Mouse (Mus musculus): ENCODE results near the gene Dynlt1f. TPM values are rescaled to one million over a fixed set of nuclear protein-coding genes. Genes with fewer than 3 reads are reported as not detected.
"Not testable (repeated sequence)": the region's sequence is repeated elsewhere in the genome, so short reads cannot be mapped to it uniquely, and the experiment has no call there.

The Dynlt1f gene
- polyA plus RNA-seq, 1 experiment from 2014 or later, result 238 TPM

GRCm38 (mm10) chr17:6638444-6638843, 17.3 kb downstream of the Dynlt1f start:
- H3K27me3 ChIP-seq; H3K27ac ChIP-seq (replicated peaks); H3K36me3 ChIP-seq; H3K4me3 ChIP-seq; H3K4me2 ChIP-seq (replicated peaks); ATAC-seq (replicated peaks); H3K9me3 ChIP-seq; H3K9ac ChIP-seq (replicated peaks); H3K4me1 ChIP-seq: not testable (repeated sequence)
- WGBS, result 85% methylated on average over 8 of the region's 8 CpGs

- not testable (repeated sequence) for H3K36me3 ChIP-seq; H3K4me1 ChIP-seq; H3K4me3 ChIP-seq; H3K4me2 ChIP-seq (replicated peaks); H3K27me3 ChIP-seq; H3K27ac ChIP-seq (replicated peaks); H3K9me3 ChIP-seq; H3K9ac ChIP-seq (replicated peaks); ATAC-seq (replicated peaks)
- 99% methylated on average over 3 of the region's 4 CpGs for WGBS
These were observed 18.3 kb downstream of the Dynlt1f start for GRCm38 (mm10) chr17:6637434-6637833.

GRCm38 (mm10) chr17:6636861-6637260, 18.8 kb downstream of the Dynlt1f start:
- no peak overlapping the region for H3K9ac ChIP-seq (replicated peaks)
- H3K4me2 ChIP-seq (replicated peaks), result no peak overlapping the region
- no peaks in the 10 kb centered on the region for H3K4me1 ChIP-seq
- no peaks in the 10 kb centered on the region for H3K36me3 ChIP-seq
- H3K27ac ChIP-seq (replicated peaks), result no peak overlapping the region
- WGBS, result 91% methylated on average over 5 of the region's 5 CpGs
- no peaks in the 10 kb centered on the region for H3K9me3 ChIP-seq
- no peak overlapping the region for H3K4me3 ChIP-seq
- ATAC-seq (replicated peaks), result no peak
- H3K27me3 ChIP-seq, result no peaks in the 10 kb centered on the region

DNA sequence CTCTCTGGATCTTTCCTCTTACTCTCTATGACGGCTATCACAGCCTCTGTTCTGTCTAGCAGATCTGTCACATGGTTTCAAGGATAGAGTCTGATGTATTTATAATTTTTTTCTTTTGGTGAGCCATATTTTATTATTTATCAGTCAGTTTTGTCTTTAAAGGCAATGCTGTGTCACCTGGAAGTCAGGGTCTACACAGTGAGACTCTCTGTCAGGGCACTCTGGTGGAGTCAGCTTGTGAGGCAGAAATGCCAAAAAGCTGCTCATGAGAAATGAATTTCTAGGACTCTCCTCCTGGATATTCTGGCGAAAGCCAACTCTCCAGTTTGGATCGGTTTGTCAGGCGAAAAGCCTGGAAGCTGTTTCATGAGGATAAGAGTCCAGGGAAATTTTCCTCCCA, 19.9 kb downstream of the Dynlt1f start:
- WGBS, result 85% methylated on average over 1 of the region's 4 CpGs
- H3K27ac ChIP-seq (replicated peaks); H3K4me1 ChIP-seq; H3K9me3 ChIP-seq; H3K9ac ChIP-seq (replicated peaks); H3K27me3 ChIP-seq; H3K4me2 ChIP-seq (replicated peaks); ATAC-seq (replicated peaks); H3K36me3 ChIP-seq; H3K4me3 ChIP-seq: not testable (repeated sequence)

DNA sequence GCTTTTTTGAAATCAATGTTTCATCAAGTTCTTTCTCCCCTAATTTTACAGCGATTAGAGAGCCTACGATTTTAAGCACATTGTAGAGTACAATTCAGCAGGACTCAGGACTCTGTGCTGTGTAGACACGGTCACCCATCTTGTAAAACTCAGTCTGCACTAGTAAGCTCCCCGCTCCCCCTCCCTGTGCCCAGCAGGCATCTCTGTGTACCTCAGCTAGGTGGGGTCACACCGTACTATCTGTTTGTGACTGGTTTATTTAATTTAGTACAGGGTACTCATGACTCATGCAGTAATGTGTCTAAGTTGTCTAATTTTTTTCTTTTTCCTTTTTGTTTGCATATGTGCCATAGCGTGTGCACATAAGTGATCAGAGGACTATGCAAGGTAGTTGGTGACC, 22.9 kb downstream of the Dynlt1f start:
- not testable (repeated sequence) for H3K27ac ChIP-seq (replicated peaks); H3K4me1 ChIP-seq; H3K27me3 ChIP-seq; H3K9ac ChIP-seq (replicated peaks); H3K9me3 ChIP-seq; H3K4me3 ChIP-seq; H3K4me2 ChIP-seq (replicated peaks); H3K36me3 ChIP-seq; ATAC-seq (replicated peaks)
- 82% methylated on average over 6 of the region's 6 CpGs for WGBS

- H3K4me2 ChIP-seq (replicated peaks); H3K27ac ChIP-seq (replicated peaks); H3K9me3 ChIP-seq; H3K27me3 ChIP-seq; H3K36me3 ChIP-seq; ATAC-seq (replicated peaks); H3K4me1 ChIP-seq; H3K9ac ChIP-seq (replicated peaks); H3K4me3 ChIP-seq: not testable (repeated sequence)
- WGBS, result 86% methylated on average over 4 of the region's 4 CpGs
These were observed 25.3 kb downstream of the Dynlt1f start for GRCm38 (mm10) chr17:6630398-6630797.

DNA sequence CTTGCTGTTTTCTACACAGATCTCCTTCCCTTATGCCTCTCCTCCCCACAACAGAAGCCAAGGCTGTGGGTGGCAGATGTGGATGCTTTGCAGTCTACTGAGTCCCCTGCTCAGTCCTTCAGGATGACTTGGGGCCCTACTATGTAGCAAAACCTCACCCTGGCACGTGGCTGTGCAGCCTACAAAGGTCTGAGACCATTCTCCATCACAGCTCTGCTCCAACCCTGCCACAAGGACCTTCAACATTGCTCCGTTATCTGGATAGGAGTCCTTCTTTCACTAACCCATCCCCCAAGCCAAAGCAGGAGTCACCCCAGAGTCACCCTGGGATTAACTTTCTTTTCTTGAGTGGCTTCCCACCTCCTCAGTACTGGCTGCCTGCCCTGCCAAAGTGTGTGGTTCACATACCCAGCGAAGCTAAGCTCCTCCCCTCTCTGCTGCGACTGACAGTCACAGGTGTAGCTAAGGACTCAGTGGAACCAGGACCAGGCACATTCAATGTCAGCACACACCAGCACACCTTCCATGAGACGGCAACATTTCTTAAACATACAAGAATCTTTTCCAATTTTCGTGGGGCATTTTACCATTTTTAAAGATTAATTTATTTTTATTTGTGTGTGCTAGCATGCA, 30.7 kb downstream of the Dynlt1f start:
- 62% methylated on average over 1 of the region's 6 CpGs for whole genome bisulfite sequencing
- not testable (repeated sequence) for ATAC-seq (replicated peaks); H3K4me3 ChIP-seq; H3K27me3 ChIP-seq; H3K9me3 ChIP-seq; H3K36me3 ChIP-seq; H3K9ac ChIP-seq (replicated peaks); H3K4me1 ChIP-seq; H3K27ac ChIP-seq (replicated peaks); H3K4me2 ChIP-seq (replicated peaks)

GRCm38 (mm10) chr17:6621976-6622375, 33.7 kb downstream of the Dynlt1f start:
- WGBS, result 91% methylated on average over 11 of the region's 12 CpGs

GRCm38 (mm10) chr17:6620730-6621451, 34.8 kb downstream of the Dynlt1f start:
- not testable (repeated sequence) for H3K9ac ChIP-seq (replicated peaks); H3K36me3 ChIP-seq; ATAC-seq (replicated peaks); H3K4me3 ChIP-seq; H3K9me3 ChIP-seq; H3K4me2 ChIP-seq (replicated peaks); H3K27me3 ChIP-seq; H3K27ac ChIP-seq (replicated peaks); H3K4me1 ChIP-seq
- 85% methylated on average over 18 of the region's 20 CpGs for WGBS

More at GRCm38 (mm10) chr17:6621976-6622375, 33.7 kb downstream of the Dynlt1f start:
- H3K27me3 ChIP-seq; H3K9ac ChIP-seq (replicated peaks); ATAC-seq (replicated peaks); H3K4me3 ChIP-seq; H3K4me1 ChIP-seq; H3K9me3 ChIP-seq; H3K27ac ChIP-seq (replicated peaks); H3K36me3 ChIP-seq; H3K4me2 ChIP-seq (replicated peaks): not testable (repeated sequence)

- H3K27ac ChIP-seq (replicated peaks); H3K9me3 ChIP-seq; H3K4me1 ChIP-seq; H3K9ac ChIP-seq (replicated peaks); H3K4me3 ChIP-seq; H3K27me3 ChIP-seq; H3K36me3 ChIP-seq; ATAC-seq (replicated peaks); H3K4me2 ChIP-seq (replicated peaks): not testable (repeated sequence)
- 78% methylated on average over 6 of the region's 6 CpGs for WGBS
These were observed 35.7 kb downstream of the Dynlt1f start for GRCm38 (mm10) chr17:6620035-6620434.

DNA sequence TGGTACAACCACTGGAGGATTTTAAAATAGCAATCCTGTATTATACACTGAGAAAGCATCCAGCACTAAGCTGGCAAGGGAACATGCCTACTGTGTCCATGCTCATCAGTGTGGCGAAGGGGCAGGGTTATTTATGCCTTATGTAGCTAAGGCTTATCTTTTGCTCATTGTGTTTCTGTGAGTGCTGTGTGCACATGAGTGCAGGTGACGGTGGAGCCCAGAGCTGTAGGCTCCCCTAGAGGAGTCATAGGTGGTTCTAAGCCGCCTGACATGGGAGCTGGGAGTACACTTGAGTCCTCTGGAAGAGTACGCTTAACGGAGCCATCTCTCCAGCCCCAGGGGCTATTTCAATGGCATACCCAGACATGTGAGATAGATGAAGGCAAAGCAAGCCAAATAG, 36.4 kb downstream of the Dynlt1f start:
- H3K4me3 ChIP-seq; H3K9ac ChIP-seq (replicated peaks); H3K4me2 ChIP-seq (replicated peaks); H3K9me3 ChIP-seq; H3K4me1 ChIP-seq; H3K36me3 ChIP-seq; ATAC-seq (replicated peaks); H3K27me3 ChIP-seq; H3K27ac ChIP-seq (replicated peaks): not testable (repeated sequence)
- WGBS, result 88% methylated on average over 5 of the region's 5 CpGs

DNA sequence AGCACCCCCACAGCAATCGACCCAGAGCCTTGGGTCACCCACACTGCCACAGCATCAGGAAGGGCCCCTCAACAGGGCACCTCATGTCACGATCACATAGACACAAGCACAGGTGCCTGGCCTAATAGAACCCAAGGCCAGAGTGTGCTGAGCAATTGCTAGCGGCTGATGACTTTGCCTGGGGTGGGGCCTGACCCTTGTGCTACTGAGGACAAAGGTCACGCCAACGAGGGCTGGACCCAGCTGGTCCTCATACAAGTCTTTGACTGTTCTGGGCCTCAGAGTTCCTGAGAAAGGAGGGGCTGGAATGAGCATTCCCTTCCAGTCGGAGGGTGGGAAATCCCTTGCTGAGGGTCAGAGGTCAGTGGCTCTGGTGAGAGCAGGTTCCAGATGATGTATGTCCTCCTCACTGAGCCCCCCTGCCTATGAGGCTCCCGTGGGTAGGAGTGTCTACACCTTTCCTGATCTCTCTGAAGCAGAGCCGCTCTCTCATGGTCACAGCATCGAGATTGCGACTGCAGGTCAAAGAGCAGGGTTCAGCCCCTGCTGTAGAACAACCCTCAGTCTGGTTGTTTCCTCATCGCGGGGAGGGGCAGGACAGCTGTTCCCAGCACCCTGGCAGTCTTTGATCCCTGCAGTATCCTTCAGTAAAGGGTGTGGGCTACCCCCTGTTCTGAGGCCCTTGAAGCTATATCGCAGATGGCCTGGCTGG, 37.9 kb downstream of the Dynlt1f start:
- H3K36me3 ChIP-seq; H3K9ac ChIP-seq (replicated peaks); H3K27me3 ChIP-seq; H3K4me1 ChIP-seq; H3K4me3 ChIP-seq; H3K4me2 ChIP-seq (replicated peaks); H3K27ac ChIP-seq (replicated peaks); H3K9me3 ChIP-seq: not testable (repeated sequence)
- ATAC-seq (replicated peaks), result 0 out of 2 replicates have a peak, but pooled peaks have one; percentile 38
- 79% methylated on average over 7 of the region's 13 CpGs for WGBS

All from forebrain, embryonic 15.5 days (tissue).